Mouse (Mus musculus) heart, embryonic 13.5 days (tissue): ENCODE results near the gene Map2k2. TPM values are rescaled to one million over a fixed set of nuclear protein-coding genes. Genes with fewer than 3 reads are reported as not detected.
"Not testable (repeated sequence)": the region's sequence is repeated elsewhere in the genome, so short reads cannot be mapped to it uniquely, and the experiment has no call there.

Experiments
- ATAC-seq: fragments of 200-750 bp; cut with Nextera tagmentation; 2 replicates; pipeline ENCODE4 v1.8.0; 2017; ENCODE audit warnings: moderate TSS enrichment; ENCODE audit not compliant: insufficient number of reproducible peaks, low FRiP score, low TSS enrichment; ENCODE audit errors: extremely low read depth
- H3K27ac ChIP-seq: fragments of 300-500 bp; sonication (generic); replicated peaks from 2 replicates; pipeline ENCODE4 v1.5.1; 2015; ENCODE audit warnings: moderate library complexity, mild to moderate bottlenecking, inconsistent platforms
- H3K27me3 ChIP-seq: fragments of 300-500 bp; sonication (generic); replicated peaks from 2 replicates; pipeline ENCODE4 v1.6.1; 2015; ENCODE audit warnings: mild to moderate bottlenecking, inconsistent platforms
- H3K36me3 ChIP-seq: fragments of 300-500 bp; sonication (generic); 2 replicates; pipeline ENCODE4 v1.6.1; 2015; ENCODE audit warnings: mild to moderate bottlenecking, inconsistent platforms
- H3K4me1 ChIP-seq: fragments of 300-500 bp; sonication (generic); 2 replicates; pipeline ENCODE4 v1.6.1; 2015; ENCODE audit warnings: inconsistent platforms
- H3K4me2 ChIP-seq: fragments of 300-500 bp; sonication (generic); 2 replicates; pipeline ENCODE4 v1.6.1; 2015; ENCODE audit warnings: inconsistent platforms, mild to moderate bottlenecking, moderate library complexity
- H3K4me3 ChIP-seq: fragments of 300-500 bp; sonication (generic); 2 replicates; pipeline ENCODE4 v1.5.1; 2015; ENCODE audit warnings: moderate library complexity, mild to moderate bottlenecking, inconsistent platforms
- H3K9ac ChIP-seq: fragments of 300-500 bp; sonication (generic); 2 replicates; pipeline ENCODE4 v1.6.1; 2015; ENCODE audit warnings: inconsistent platforms, mild to moderate bottlenecking, moderate library complexity
- H3K9me3 ChIP-seq: fragments of 300-500 bp; sonication (generic); 2 replicates; pipeline ENCODE4 v1.6.1; 2016; ENCODE audit warnings: inconsistent platforms
- WGBS: fragments of 180-500 bp; shearing (Covaris S2); methylation state at CpG from one replicate; pipeline ENCODE4 v1.1.7; 2015; ENCODE audit warnings: mixed read lengths; 5-methylcytosine and 5-hydroxymethylcytosine counted together
- polyA plus RNA-seq: library from polyadenylated mRNA; unstranded; fragments of >200 nt; fragmentation: Nextera tagmentation; extraction: Ambion mirVana; gene quantifications from 2 replicates; pipeline ENCODE4 v1.2.1, GENCODE M21; 2015

The Map2k2 gene
- polyA plus RNA-seq, result 150 TPM in 2 replicates

- H3K4me1 ChIP-seq, result peaks cover 20% of the 10 kb centered on the region
- peak within 1 kb of the TSS; percentile 86 for H3K4me2 ChIP-seq
- H3K9ac ChIP-seq, result peak within 1 kb of the TSS; percentile 99
- H3K9me3 ChIP-seq, result no peaks in the 10 kb centered on the region
- H3K36me3 ChIP-seq, result peaks cover 30% of the 10 kb centered on the region
- peak; percentile 85 for ATAC-seq
- peak within 1 kb of the TSS; percentile 89 for H3K4me3 ChIP-seq
- H3K27ac ChIP-seq, result peak within 1 kb of the TSS; percentile 99
- no peaks in the 10 kb centered on the region for H3K27me3 ChIP-seq
- WGBS, result under 1% methylated on average over 56 of the region's 56 CpGs
Measured at GRCm38 (mm10) chr10:81105565-81106112, at the start of gene Map2k2. Map2k2 (plus strand) TSS chr10:81105915.

GRCm38 (mm10) chr10:81057406-81058130, 48.1 kb upstream of the Map2k2 start:
- Histone ChIP-seq H3K27ac (no peak overlapping the region), H3K4me3 (no peak overlapping the region; the same call in 1 of the 2 replicates), H3K9ac (peak overlapping the region; percentile 97), H3K9me3 (no peaks in the 10 kb centered on the region), H3K27me3 (no peaks in the 10 kb centered on the region), H3K36me3 (peaks cover 10% of the 10 kb centered on the region), H3K4me2 (no peak overlapping the region), H3K4me1 (peaks cover 39% of the 10 kb centered on the region)
- 89% methylated on average over 23 of the region's 23 CpGs for WGBS
- no peak for ATAC-seq

- H3K9ac ChIP-seq, result peak overlapping the region; percentile 97
- H3K4me1 ChIP-seq, result peaks cover 39% of the 10 kb centered on the region
- H3K9me3 ChIP-seq, result no peaks in the 10 kb centered on the region
- ATAC-seq, result no peak
- peak overlapping the region; percentile 93 for H3K4me2 ChIP-seq
- H3K27ac ChIP-seq, result no peak overlapping the region
- H3K27me3 ChIP-seq, result no peaks in the 10 kb centered on the region
- peak overlapping the region; percentile 92 for H3K4me3 ChIP-seq
- H3K36me3 ChIP-seq, result peaks cover 6% of the 10 kb centered on the region; the same call in 1 of the 2 replicates
- 87% methylated on average over 6 of the region's 6 CpGs for WGBS
Measured at GRCm38 (mm10) chr10:81058896-81059295, 46.8 kb upstream of the Map2k2 start.

GRCm38 (mm10) chr10:81059603-81060543, 45.8 kb upstream of the Map2k2 start, which contains the start of gene Sgta:
Sgta (minus strand) TSS chr10:81060181.
- Histone ChIP-seq H3K4me1 (peaks cover 36% of the 10 kb centered on the region), H3K27ac (peak within 1 kb of the TSS; percentile 61), H3K4me2 (peak within 1 kb of the TSS; percentile 93), H3K36me3 (peaks cover 6% of the 10 kb centered on the region; the same call in 1 of the 2 replicates), H3K9me3 (no peaks in the 10 kb centered on the region), H3K4me3 (peak within 1 kb of the TSS; percentile 92), H3K9ac (peak within 1 kb of the TSS; percentile 97), H3K27me3 (no peaks in the 10 kb centered on the region)
- ATAC-seq, result peak; percentile 89
- WGBS, result under 1% methylated on average over 48 of the region's 48 CpGs

GRCm38 (mm10) chr10:81062710-81063109, 43.0 kb upstream of the Map2k2 start:
- Histone ChIP-seq H3K4me3 (no peak overlapping the region), H3K4me2 (no peak overlapping the region), H3K27ac (no peak overlapping the region), H3K9ac (no peak overlapping the region), H3K27me3 (no peaks in the 10 kb centered on the region), H3K9me3 (no peaks in the 10 kb centered on the region), H3K36me3 (no peaks in the 10 kb centered on the region), H3K4me1 (peaks cover 20% of the 10 kb centered on the region)
- no peak for ATAC-seq
- 58% methylated on average over 4 of the region's 4 CpGs for WGBS

- H3K27me3 ChIP-seq, H3K4me2 ChIP-seq, H3K9ac ChIP-seq, H3K36me3 ChIP-seq, H3K9me3 ChIP-seq, ATAC-seq, H3K4me3 ChIP-seq, H3K4me1 ChIP-seq, H3K27ac ChIP-seq: not testable (repeated sequence)
- 77% methylated on average over 8 of the region's 8 CpGs for WGBS
Measured at GRCm38 (mm10) chr10:81064519-81064918, 41.2 kb upstream of the Map2k2 start.

GRCm38 (mm10) chr10:81068706-81069105, 37.0 kb upstream of the Map2k2 start:
- Histone ChIP-seq H3K4me1 (peaks cover 12% of the 10 kb centered on the region), H3K9ac (no peak overlapping the region), H3K4me3 (no peak overlapping the region), H3K4me2 (no peak overlapping the region), H3K27me3 (no peaks in the 10 kb centered on the region), H3K36me3 (peaks cover 11% of the 10 kb centered on the region), H3K9me3 (no peaks in the 10 kb centered on the region), H3K27ac (no peak overlapping the region)
- 62% methylated on average over 5 of the region's 5 CpGs for WGBS
- no peak for ATAC-seq

GRCm38 (mm10) chr10:81069836-81070235, 35.9 kb upstream of the Map2k2 start, which contains the start of gene Thop1:
Thop1 (plus strand) TSS chr10:81070035.
- peak; percentile 85 for ATAC-seq
- Histone ChIP-seq H3K27ac (no peak within 1 kb of the TSS), H3K36me3 (peaks cover 22% of the 10 kb centered on the region), H3K9ac (peak within 1 kb of the TSS; percentile 93), H3K9me3 (no peaks in the 10 kb centered on the region), H3K4me3 (peak within 1 kb of the TSS; percentile 69), H3K4me2 (peak within 1 kb of the TSS; percentile 78), H3K4me1 (peaks cover 12% of the 10 kb centered on the region), H3K27me3 (no peaks in the 10 kb centered on the region)
- WGBS, result 0% methylated on average over 35 of the region's 35 CpGs

GRCm38 (mm10) chr10:81072290-81072689, 33.4 kb upstream of the Map2k2 start:
- 0 out of 2 replicates have a peak overlapping the region, but pooled peaks have one; percentile 10 for H3K9ac ChIP-seq
- peaks cover 36% of the 10 kb centered on the region for H3K36me3 ChIP-seq

GRCm38 (mm10) chr10:81073464-81073863, 32.3 kb upstream of the Map2k2 start:
- Histone ChIP-seq H3K27me3 (no peaks in the 10 kb centered on the region), H3K36me3 (peaks cover 48% of the 10 kb centered on the region), H3K4me2 (no peak overlapping the region), H3K4me1 (peaks cover 12% of the 10 kb centered on the region), H3K4me3 (no peak overlapping the region), H3K27ac (no peak overlapping the region), H3K9me3 (no peaks in the 10 kb centered on the region), H3K9ac (no peak overlapping the region)
- WGBS, result 60% methylated on average over 7 of the region's 7 CpGs
- ATAC-seq, result no peak

More at GRCm38 (mm10) chr10:81072290-81072689, 33.4 kb upstream of the Map2k2 start:
- WGBS, result 87% methylated on average over 8 of the region's 8 CpGs
- Histone ChIP-seq H3K9me3 (no peaks in the 10 kb centered on the region), H3K27ac (no peak overlapping the region), H3K27me3 (no peaks in the 10 kb centered on the region), H3K4me1 (peaks cover 12% of the 10 kb centered on the region), H3K4me3 (no peak overlapping the region), H3K4me2 (no peak overlapping the region)
- no peak for ATAC-seq

- Histone ChIP-seq H3K4me1 (peaks cover 7% of the 10 kb centered on the region), H3K9me3 (no peaks in the 10 kb centered on the region), H3K27ac (no peak overlapping the region), H3K9ac (no peak overlapping the region), H3K4me3 (no peak overlapping the region), H3K4me2 (no peak overlapping the region), H3K27me3 (no peaks in the 10 kb centered on the region), H3K36me3 (peaks cover 70% of the 10 kb centered on the region)
- ATAC-seq, result no peak
- 79% methylated on average over 8 of the region's 8 CpGs for WGBS
Measured at GRCm38 (mm10) chr10:81075734-81076133, 30.0 kb upstream of the Map2k2 start.
